Mouse (Mus musculus): ENCODE data around the gene Prap1. TPM values are rescaled to one million over a fixed set of nuclear protein-coding genes. Genes with fewer than 3 reads are reported as not detected.

Prap1 gene
- polyA plus RNA-seq, 1 experiment from 2014 or later, result 45.2 TPM

- Histone ChIP-seq H3K27ac (replicated peaks) (no peak overlapping the region), H3K4me2 (replicated peaks; ENCODE audit: low read depth) (no peak overlapping the region), H3K27me3 (ENCODE audit: control insufficient read depth, insufficient read depth, low read length) (peaks cover 3% of the 10 kb centered on the region; the same call in 1 of the 2 replicates), H3K9me3 (ENCODE audit: control insufficient read depth, low read length) (no peaks in the 10 kb centered on the region), H3K4me3 (ENCODE audit: low read depth, low read length) (no peak overlapping the region), H3K36me3 (ENCODE audit: control insufficient read depth, insufficient read depth, low read length) (no peaks in the 10 kb centered on the region), H3K4me1 (replicated peaks; ENCODE audit: control insufficient read depth, insufficient read depth) (no peaks in the 10 kb centered on the region), H3K9ac (ENCODE audit: low read length) (no peak overlapping the region)
- TF ChIP-seq EP300 (optimal IDR thresholded peaks at IDR 0.05), result no peak
- peak; percentile 90 for TF ChIP-seq CTCF (IDR thresholded peaks at IDR 0.05; ENCODE audit: low read depth)
- ATAC-seq (ENCODE audit: low FRiP score, low TSS enrichment) (no peak), DNase-seq (ENCODE audit: low spot score) (peak; percentile 82)
- 5% methylated on average over 5 of the region's 5 CpGs for WGBS
Observed at GRCm38 (mm10) chr7:140078711-140079110, 14.5 kb upstream of the Prap1 start.

- H3K9me3 ChIP-seq (ENCODE audit: control insufficient read depth, low read length), result no peaks in the 10 kb centered on the region
- H3K4me2 ChIP-seq (replicated peaks; ENCODE audit: low read depth), result peak overlapping the region; percentile 15; the same call in 1 of the 2 replicates
- H3K4me1 ChIP-seq (replicated peaks; ENCODE audit: control insufficient read depth, insufficient read depth), result no peaks in the 10 kb centered on the region
- DNase-seq (ENCODE audit: low spot score) (peak; percentile 64), ATAC-seq (ENCODE audit: low FRiP score, low TSS enrichment) (peak; percentile 47)
- no peak overlapping the region for H3K27ac ChIP-seq (replicated peaks)
- H3K4me3 ChIP-seq (ENCODE audit: low read depth, low read length), result no peak overlapping the region
- no peaks in the 10 kb centered on the region for H3K36me3 ChIP-seq (ENCODE audit: control insufficient read depth, insufficient read depth, low read length)
- peaks cover 3% of the 10 kb centered on the region; the same call in 1 of the 2 replicates for H3K27me3 ChIP-seq (ENCODE audit: control insufficient read depth, insufficient read depth, low read length)
- TF ChIP-seq EP300 (optimal IDR thresholded peaks at IDR 0.05) (no peak), CTCF (IDR thresholded peaks at IDR 0.05; ENCODE audit: low read depth) (no peak)
- H3K9ac ChIP-seq (ENCODE audit: low read length), result no peak overlapping the region
- WGBS, result 4% methylated on average over 24 of the region's 24 CpGs
Observed at GRCm38 (mm10) chr7:140080503-140081156, 12.6 kb upstream of the Prap1 start.

- Histone ChIP-seq H3K27me3 (ENCODE audit: control insufficient read depth, insufficient read depth, low read length) (peaks cover 3% of the 10 kb centered on the region; the same call in 1 of the 2 replicates), H3K27ac (replicated peaks) (no peak overlapping the region), H3K9me3 (ENCODE audit: control insufficient read depth, low read length) (no peaks in the 10 kb centered on the region), H3K4me1 (replicated peaks; ENCODE audit: control insufficient read depth, insufficient read depth) (no peaks in the 10 kb centered on the region), H3K4me3 (ENCODE audit: low read depth, low read length) (no peak overlapping the region), H3K9ac (ENCODE audit: low read length) (no peak overlapping the region), H3K4me2 (replicated peaks; ENCODE audit: low read depth) (no peak overlapping the region), H3K36me3 (ENCODE audit: control insufficient read depth, insufficient read depth, low read length) (no peaks in the 10 kb centered on the region)
- WGBS, result 19% methylated on average over 20 of the region's 20 CpGs
- ATAC-seq (ENCODE audit: low FRiP score, low TSS enrichment) (0 out of 2 replicates have a peak, but pooled peaks have one; percentile 3), DNase-seq (ENCODE audit: low spot score) (no peak)
- TF ChIP-seq CTCF (IDR thresholded peaks at IDR 0.05; ENCODE audit: low read depth), result no peak
- no peak for TF ChIP-seq EP300 (optimal IDR thresholded peaks at IDR 0.05)
Observed at GRCm38 (mm10) chr7:140081408-140082241, 11.6 kb upstream of the Prap1 start.

- H3K4me3 ChIP-seq (ENCODE audit: low read depth, low read length), result no peak within 1 kb of the TSS
- WGBS, result 8% methylated on average over 18 of the region's 18 CpGs
- no peak within 1 kb of the TSS for H3K4me2 ChIP-seq (replicated peaks; ENCODE audit: low read depth)
- H3K27me3 ChIP-seq (ENCODE audit: control insufficient read depth, insufficient read depth, low read length), result peaks cover 3% of the 10 kb centered on the region; the same call in 1 of the 2 replicates
- no peak within 1 kb of the TSS for H3K27ac ChIP-seq (replicated peaks)
- H3K36me3 ChIP-seq (ENCODE audit: control insufficient read depth, insufficient read depth, low read length), result no peaks in the 10 kb centered on the region
- H3K9me3 ChIP-seq (ENCODE audit: control insufficient read depth, low read length), result no peaks in the 10 kb centered on the region
- ATAC-seq (ENCODE audit: low FRiP score, low TSS enrichment) (peak; percentile 62; the same call in 1 of the 2 replicates), DNase-seq (ENCODE audit: low spot score) (peak; percentile 61)
- no peak within 1 kb of the TSS for H3K9ac ChIP-seq (ENCODE audit: low read length)
- H3K4me1 ChIP-seq (replicated peaks; ENCODE audit: control insufficient read depth, insufficient read depth), result no peaks in the 10 kb centered on the region
- no peak for TF ChIP-seq EP300 (optimal IDR thresholded peaks at IDR 0.05)
- peak; percentile 68 for TF ChIP-seq CTCF (IDR thresholded peaks at IDR 0.05; ENCODE audit: low read depth)
Observed at GRCm38 (mm10) chr7:140082242-140082678, 10.9 kb upstream of the Prap1 start, which contains the start of gene Caly. Caly (minus strand) TSS chr7:140082548.

GRCm38 (mm10) chr7:140090601-140091000 lies 2.6 kb upstream of the Prap1 start:
- ATAC-seq (ENCODE audit: low FRiP score, low TSS enrichment) (no peak), DNase-seq (ENCODE audit: low spot score) (no peak)
- H3K4me2 ChIP-seq (replicated peaks; ENCODE audit: low read depth), result no peak overlapping the region
- 0 out of 2 replicates have a peak, but pooled peaks cover 2% of the 10 kb centered on the region for H3K4me1 ChIP-seq (replicated peaks; ENCODE audit: control insufficient read depth, insufficient read depth)
- H3K4me3 ChIP-seq (ENCODE audit: low read depth, low read length), result no peak overlapping the region
- no peaks in the 10 kb centered on the region for H3K9me3 ChIP-seq (ENCODE audit: control insufficient read depth, low read length)
- H3K9ac ChIP-seq (ENCODE audit: low read length), result no peak overlapping the region
- H3K36me3 ChIP-seq (ENCODE audit: control insufficient read depth, insufficient read depth, low read length), result no peaks in the 10 kb centered on the region
- no peak overlapping the region for H3K27ac ChIP-seq (replicated peaks)
- 51% methylated on average over 10 of the region's 10 CpGs for WGBS
- no peak for TF ChIP-seq CTCF (IDR thresholded peaks at IDR 0.05; ENCODE audit: low read depth)
- TF ChIP-seq EP300 (optimal IDR thresholded peaks at IDR 0.05), result no peak
- H3K27me3 ChIP-seq (ENCODE audit: control insufficient read depth, insufficient read depth, low read length), result no peaks in the 10 kb centered on the region
